Mouse (Mus musculus) bone marrow macrophage, adult 2 months (primary cell): Measurements from ENCODE around the gene Prkca.

ENCODE experiments used
- CTCF ChIP-seq: IDR thresholded peaks from 2 replicates; pipeline ENCODE4 v1.5.1; 2012; ENCODE audit warnings: low read depth, mild to moderate bottlenecking, low read length, moderate library complexity
- POLR2A ChIP-seq: IDR thresholded peaks from 2 replicates; pipeline ENCODE4 v1.6.1; 2012; ENCODE audit warnings: mild to moderate bottlenecking, low read depth, low read length, borderline replicate concordance

GRCm38 (mm10) chr11:108341783-108342182 lies 1.9 kb downstream of the Prkca start:
- no peak for TF ChIP-seq CTCF
- TF ChIP-seq POLR2A, result no peak
